In the genomic region with DNA sequence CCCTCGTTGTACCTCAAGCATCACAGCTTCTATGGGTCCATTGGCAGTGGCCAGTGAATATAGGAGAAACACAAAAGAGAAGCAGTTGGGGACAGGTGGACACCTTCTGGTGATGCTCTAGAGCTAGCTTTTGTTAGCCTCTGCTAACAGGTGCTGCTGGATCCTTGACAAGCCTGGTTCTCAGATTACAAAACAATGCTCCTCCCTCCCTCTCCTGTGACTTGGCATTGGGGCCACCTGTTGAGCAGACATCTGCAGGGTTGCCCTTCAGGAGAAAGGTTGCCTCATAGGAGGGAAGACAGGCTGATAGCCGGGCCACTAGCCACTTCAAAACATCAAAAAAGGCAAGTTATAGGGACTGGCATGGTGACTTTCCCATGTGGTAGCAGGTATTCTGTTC, we compare ENCODE assay signal across 8 mouse cellular contexts. TPM values are rescaled to one million over a fixed set of nuclear protein-coding genes. Genes with fewer than 3 reads are reported as not detected.
DNase-seq lines count a peak whose midpoint lies in the region; ATAC-seq lines count a peak whose summit lies in the region.

A gene (plus strand): TSS at position 287 of the 400 bp plus-strand sequence.

- no peaks in the 10 kb centered on the region for H3K36me3 ChIP-seq in lung, embryonic 16.5 days (ENCODE audit: control insufficient read depth, insufficient read depth, low read length)
- no peaks in the 10 kb centered on the region for H3K36me3 ChIP-seq in embryonic facial prominence, embryonic 10.5 days (replicated peaks)

- 34% methylated on average over 2 of the region's 2 CpGs for WGBS in lung, embryonic 16.5 days
- 46% methylated on average over 2 of the region's 2 CpGs for whole genome bisulfite sequencing in embryonic facial prominence, embryonic 10.5 days

- H3K9me3 ChIP-seq in lung, embryonic 16.5 days (ENCODE audit: control insufficient read depth, low read length): no peaks in the 10 kb centered on the region
- H3K9me3 ChIP-seq in embryonic facial prominence, embryonic 10.5 days: no peaks in the 10 kb centered on the region

- no peak within 1 kb of the TSS for H3K27ac ChIP-seq in lung, embryonic 16.5 days (ENCODE audit: low read length)
- no peak within 1 kb of the TSS for H3K27ac ChIP-seq in embryonic facial prominence, embryonic 10.5 days (replicated peaks)

- DNase-seq in lung, postnatal 36 days: no peak
- DNase-seq in embryonic facial prominence, embryonic 10.5 days (ENCODE audit: low spot score): peak; percentile 7
- DNase-seq in c-Kit-positive CD71-positive TER-119-positive erythroid progenitor cells, embryonic 14.5 days (ENCODE audit: low spot score): no peak
- no peak for DNase-seq in right cerebral cortex, postnatal 14 days
- no peak for DNase-seq in spleen, postnatal 10 days (ENCODE audit: low spot score in 2 of 2)

- no peaks in the 10 kb centered on the region for H3K27me3 ChIP-seq in lung, embryonic 16.5 days (ENCODE audit: control insufficient read depth, insufficient read depth, low read depth, low read length)
- H3K27me3 ChIP-seq in embryonic facial prominence, embryonic 10.5 days (replicated peaks; ENCODE audit: low read depth, poor library complexity, severe bottlenecking): no peaks in the 10 kb centered on the region

- H3K9ac ChIP-seq in lung, embryonic 16.5 days (ENCODE audit: low read length): no peak within 1 kb of the TSS

- no peaks in the 10 kb centered on the region for H3K4me1 ChIP-seq in lung, embryonic 16.5 days (replicated peaks; ENCODE audit: control insufficient read depth, insufficient read depth, low read length)
- H3K4me1 ChIP-seq in embryonic facial prominence, embryonic 10.5 days: 0 out of 2 replicates have a peak, but pooled peaks cover 3% of the 10 kb centered on the region

- no peak within 1 kb of the TSS for H3K4me2 ChIP-seq in lung, embryonic 16.5 days (ENCODE audit: low read depth, low read length)

- no peak for ATAC-seq in lung, embryonic 16.5 days (ENCODE audit: low read depth)
- ATAC-seq in hematopoietic stem cell, adult 5-6 weeks (replicated peaks in 1 of 2; ENCODE audit: insufficient read depth in 1 of 2, low FRiP score in 2 of 2, low TSS enrichment in 1 of 2, low read depth in 1 of 2, poor library complexity in 2 of 2, severe bottlenecking in 2 of 2): no peak
- no peak for ATAC-seq in monocyte, adult 5-6 weeks (replicated peaks; ENCODE audit: insufficient number of reproducible peaks, low FRiP score, low TSS enrichment, poor library complexity, severe bottlenecking)

- no peak within 1 kb of the TSS for H3K4me3 ChIP-seq in lung, embryonic 16.5 days (ENCODE audit: low read length)
- no peak within 1 kb of the TSS for H3K4me3 ChIP-seq in embryonic facial prominence, embryonic 10.5 days

RNA-seq across cellular contexts. Expression of the gene that starts here (rescaled TPM):
- 21.2 and 21.4 TPM in 2 replicates for polyA plus RNA-seq in lung, embryonic 16.5 days (2015; fragmentation: Nextera tagmentation; extraction: Ambion mirVana)
- 10.2 and 10.7 TPM in 2 replicates for polyA plus RNA-seq in embryonic facial prominence, embryonic 10.5 days (2016; fragmentation: Nextera tagmentation; extraction: Ambion mirVana)
- total RNA-seq in hematopoietic stem cell, adult 5-6 weeks (2017): 11.0 and 18.4 TPM in 2 replicates
- 20.9 to 21.7 TPM (median 21.4 TPM) in 3 replicates for total RNA-seq in monocyte, adult 5-6 weeks (2017)
